17 mouse cellular contexts compared by ENCODE assay signal in the genomic region with DNA sequence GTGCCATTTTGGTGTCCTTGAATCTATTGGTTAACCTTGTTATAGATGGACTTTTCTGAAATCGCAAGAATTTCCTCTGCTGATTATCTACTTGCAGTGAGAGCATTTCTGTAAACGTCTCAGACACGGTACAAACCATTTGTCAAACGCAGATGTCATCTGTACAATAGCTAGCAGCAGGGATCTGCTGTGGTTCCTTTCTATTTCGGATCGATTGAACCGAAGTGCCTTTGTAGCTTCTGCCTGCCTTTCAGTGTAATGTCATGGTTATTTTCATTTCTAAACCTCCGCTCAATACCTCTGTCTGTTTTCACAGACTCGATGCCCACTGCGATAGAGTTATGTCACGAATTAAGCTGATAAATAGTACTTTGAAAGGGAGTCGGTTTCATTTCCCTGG.
DNase-seq lines count a peak whose midpoint lies in the region; ATAC-seq lines count a peak whose summit lies in the region.
"Had no signal": no experiment of that assay in that cellular context is flagged by ENCODE, and none has a peak within 500 bp of the region (broad histone marks: within the 10 kb centered on the region; RNA-seq: fewer than 3 reads in every experiment).

No protein-coding gene starts in this region.

- no peak overlapping the region for H3K27ac ChIP-seq in neural tube, embryonic 13.5 days (replicated peaks)
- H3K27ac ChIP-seq: liver, embryonic 14.5 days had no signal

- no peak overlapping the region for H3K4me3 ChIP-seq in neural tube, embryonic 13.5 days
- H3K4me3 ChIP-seq: heart, embryonic 12.5 days; myocyte had no signal

- no peaks in the 10 kb centered on the region for H3K36me3 ChIP-seq in neural tube, embryonic 13.5 days
- H3K36me3 ChIP-seq: heart, embryonic 12.5 days had no signal

- peaks cover 25% of the 10 kb centered on the region for H3K27me3 ChIP-seq in neural tube, embryonic 13.5 days
- H3K27me3 ChIP-seq: heart, embryonic 12.5 days had no signal

- no peak for DNase-seq in frontal cortex, postnatal 25 days (ENCODE audit: low spot score in 2 of 2)
- DNase-seq in embryo, embryonic 9.5 days (ENCODE audit: extremely low spot score): peak; percentile 39
- peak; percentile 52 for DNase-seq in layer of hippocampus, adult 9-11 months
- DNase-seq in cerebellum, postnatal 36 days: no peak
- no peak for DNase-seq in lung, postnatal 25 days (ENCODE audit: low spot score)
- no peak for DNase-seq in c-Kit-positive CD71-positive TER-119-positive erythroid progenitor cells, embryonic 14.5 days (ENCODE audit: low spot score)
- DNase-seq: adrenal gland, adult 8-10 months; heart, postnatal 4 days; kidney, adult 2 months; lung, postnatal 4 days; thymus, postnatal 14 days had no signal

- H3K9me3 ChIP-seq in neural tube, embryonic 13.5 days: no peaks in the 10 kb centered on the region
- H3K9me3 ChIP-seq: heart, embryonic 12.5 days had no signal

- H3K4me2 ChIP-seq in neural tube, embryonic 13.5 days: peak overlapping the region; percentile 37
- H3K4me2 ChIP-seq: heart, embryonic 12.5 days had no signal

- peak; percentile 16; the same call in 1 of the 2 replicates for ATAC-seq in frontal cortex, adult (ENCODE audit: low TSS enrichment)
- ATAC-seq in neural tube, embryonic 13.5 days (ENCODE audit: low read depth): no peak
- ATAC-seq: Patski had no signal

- H3K9ac ChIP-seq in neural tube, embryonic 13.5 days: no peak overlapping the region
- H3K9ac ChIP-seq: heart, embryonic 12.5 days; liver, embryonic 14.5 days had no signal

- H3K4me1 ChIP-seq in neural tube, embryonic 13.5 days (replicated peaks): peaks cover 16% of the 10 kb centered on the region; the same call in 1 of the 2 replicates
- H3K4me1 ChIP-seq: heart, embryonic 12.5 days had no signal

- 15% methylated on average over 12 of the region's 12 CpGs for WGBS in neural tube, embryonic 13.5 days

Comparison
In these comparisons a context has a peak if more than half of its experiments do, and no peak if none do; other contexts are left out.
1. DNase-seq: peak in embryo, embryonic 9.5 days (single experiment) and layer of hippocampus, adult 9-11 months (single experiment); none in frontal cortex, postnatal 25 days (0 of 2), cerebellum, postnatal 36 days (0 of 2), lung, postnatal 25 days (single experiment) and c-Kit-positive CD71-positive TER-119-positive erythroid progenitor cells, embryonic 14.5 days (single experiment).